Mouse (Mus musculus) forebrain, embryonic 14.5 days (tissue): Measurements from ENCODE around the gene Hip1r. TPM values are rescaled to one million over a fixed set of nuclear protein-coding genes. Genes with fewer than 3 reads are reported as not detected.

ENCODE experiments used
- ATAC-seq: fragments of 200-750 bp; cut with Nextera tagmentation; 2 replicates; pipeline ENCODE4 v1.8.0; 2017; ENCODE audit warnings: mild to moderate bottlenecking, moderate library complexity
- DNase-seq: peaks from one replicate; pipeline ENCODE4 v3.0.0-alpha.2; 2015; ENCODE audit warnings: low spot score
- H3K27ac ChIP-seq: fragments of 300-500 bp; sonication (generic); 2 replicates; pipeline ENCODE4 v1.5.1; 2014; ENCODE audit warnings: low read depth, mild to moderate bottlenecking, control low read depth, low read length, moderate library complexity
- H3K27me3 ChIP-seq: fragments of 300-500 bp; sonication (generic); replicated peaks from 2 replicates; pipeline ENCODE4 v1.6.1; 2014; ENCODE audit warnings: low read length, control low read depth, mixed read lengths; ENCODE audit not compliant: control insufficient read depth, insufficient read depth
- H3K36me3 ChIP-seq: fragments of 300-500 bp; sonication (generic); 2 replicates; pipeline ENCODE4 v1.6.1; 2014; ENCODE audit warnings: low read length, control low read depth; ENCODE audit not compliant: control insufficient read depth, insufficient read depth
- H3K4me1 ChIP-seq: fragments of 300-500 bp; sonication (generic); 2 replicates; pipeline ENCODE4 v1.6.1; 2014; ENCODE audit warnings: antibody characterized with exemption, low read length, control low read depth; ENCODE audit not compliant: control insufficient read depth, insufficient read depth
- H3K4me2 ChIP-seq: fragments of 300-500 bp; sonication (generic); 2 replicates; pipeline ENCODE4 v1.6.1; 2014; ENCODE audit warnings: mild to moderate bottlenecking, control low read depth, low read length
- H3K4me3 ChIP-seq: fragments of 300-500 bp; sonication (generic); 2 replicates; pipeline ENCODE4 v1.5.1; 2014; ENCODE audit warnings: low read depth, low read length, control low read depth
- H3K9ac ChIP-seq: fragments of 300-500 bp; sonication (generic); 2 replicates; pipeline ENCODE4 v1.6.1; 2014; ENCODE audit warnings: mild to moderate bottlenecking, low read length, control low read depth, moderate library complexity
- H3K9me3 ChIP-seq: fragments of 300-500 bp; sonication (generic); replicated peaks from 2 replicates; pipeline ENCODE4 v1.6.1; 2016; ENCODE audit warnings: low read length, control low read depth, mixed read lengths; ENCODE audit not compliant: control insufficient read depth
- WGBS: fragments of 180-500 bp; shearing (Covaris S2); extraction: QIAGEN DNeasy Blood & Tissue Kit; methylation state at CpG from one replicate; pipeline ENCODE4 v1.1.7; 2014; 5-methylcytosine and 5-hydroxymethylcytosine counted together
- polyA plus RNA-seq: library from polyadenylated mRNA; unstranded; fragments of >200 nt; fragmentation: Nextera tagmentation; extraction: Ambion mirVana; gene quantifications from 2 replicates; pipeline ENCODE4 v1.2.1, GENCODE M21; 2014

Gene Hip1r
- polyA plus RNA-seq, 1 experiment from 2014 or later, result 12.4 TPM

DNA sequence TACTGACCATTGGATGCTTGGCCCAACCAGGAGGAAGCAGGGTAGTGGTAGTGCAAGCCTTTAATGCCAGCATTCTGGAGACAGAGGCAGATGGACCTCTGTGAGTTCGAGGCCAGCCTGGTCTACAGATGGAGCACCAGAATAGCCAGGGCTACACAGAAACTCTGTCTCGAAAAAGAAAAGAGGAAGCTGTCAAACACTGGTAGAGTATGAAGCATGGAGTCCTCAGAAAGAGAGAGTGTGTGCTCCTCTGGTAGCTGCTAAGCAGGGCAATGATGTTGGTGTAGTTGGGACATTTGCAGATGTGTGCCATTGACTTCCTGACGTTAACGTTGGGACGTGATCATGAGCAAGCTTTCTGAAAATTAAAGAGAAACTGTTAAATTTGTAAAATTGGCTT, 34.9 kb upstream of the Hip1r start:
- no peak overlapping the region for H3K9ac ChIP-seq
- 90% methylated on average over 5 of the region's 5 CpGs for WGBS
- no peak for ATAC-seq
- H3K4me2 ChIP-seq, result no peak overlapping the region
- no peak for DNase-seq
- H3K27ac ChIP-seq, result no peak overlapping the region
- H3K4me3 ChIP-seq, result no peak overlapping the region
- H3K9me3 ChIP-seq, result no peaks in the 10 kb centered on the region
- no peaks in the 10 kb centered on the region for H3K36me3 ChIP-seq
- no peaks in the 10 kb centered on the region for H3K27me3 ChIP-seq
- H3K4me1 ChIP-seq, result no peaks in the 10 kb centered on the region

DNA sequence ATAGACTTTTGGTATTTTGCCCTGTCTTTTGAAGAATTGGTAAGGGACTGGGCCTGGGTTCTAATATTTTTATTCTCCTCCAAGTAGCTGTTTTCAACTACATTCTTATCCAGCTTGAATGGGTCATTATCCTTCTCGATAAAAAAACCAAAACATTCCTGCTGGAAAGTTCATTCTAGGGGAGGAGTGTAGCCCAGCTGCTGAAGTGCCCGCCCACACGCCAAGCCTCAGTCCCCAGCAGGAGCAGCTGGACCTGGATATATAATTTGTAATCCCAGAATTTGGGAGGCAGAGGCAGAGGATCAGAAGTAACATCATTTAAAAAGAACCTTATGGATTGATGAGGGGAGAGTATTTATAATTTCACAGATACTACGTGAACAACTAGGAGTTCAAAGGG, 26.9 kb upstream of the Hip1r start:
- Histone ChIP-seq H3K27me3 (no peaks in the 10 kb centered on the region), H3K36me3 (no peaks in the 10 kb centered on the region), H3K4me3 (no peak overlapping the region), H3K4me2 (no peak overlapping the region), H3K4me1 (no peaks in the 10 kb centered on the region), H3K27ac (no peak overlapping the region), H3K9me3 (no peaks in the 10 kb centered on the region), H3K9ac (no peak overlapping the region)
- ATAC-seq (no peak), DNase-seq (no peak)
- WGBS, result 65% methylated on average over 4 of the region's 4 CpGs

DNA sequence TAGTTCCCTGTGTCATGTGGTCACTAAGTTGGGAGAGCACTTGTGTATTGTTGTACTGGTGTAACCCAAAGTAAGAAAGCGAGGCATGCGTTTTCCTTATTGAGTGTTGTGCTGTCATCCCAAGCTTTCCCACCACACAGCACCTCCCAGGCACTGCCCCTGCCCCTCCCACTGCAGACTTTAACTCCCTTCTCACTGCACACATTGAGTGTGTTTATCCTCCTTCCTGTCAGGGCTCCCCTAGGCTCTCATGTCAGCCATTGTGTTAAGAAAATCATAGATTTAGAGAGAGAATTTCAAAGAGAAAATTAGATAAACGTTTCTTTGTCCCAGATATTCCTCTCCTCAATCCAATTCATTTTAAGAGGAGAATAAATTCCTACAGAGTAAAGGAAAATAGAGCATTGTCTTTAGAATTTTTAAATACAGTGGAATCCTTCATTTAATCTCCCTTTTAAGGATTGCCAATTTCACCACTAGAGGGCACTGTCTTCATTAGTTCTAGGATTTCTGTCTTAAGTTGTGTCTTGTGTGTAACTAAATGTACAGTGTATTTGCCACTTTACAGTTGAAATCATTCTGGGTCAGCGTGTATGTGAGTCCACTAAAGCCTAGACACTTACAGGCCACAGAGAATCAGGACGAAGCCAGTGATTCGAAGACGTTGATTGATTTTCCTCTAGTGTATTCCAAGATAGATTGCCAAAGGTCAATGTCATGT, 26.2 kb upstream of the Hip1r start:
- H3K27ac ChIP-seq, result no peak overlapping the region
- H3K4me1 ChIP-seq, result no peaks in the 10 kb centered on the region
- no peaks in the 10 kb centered on the region for H3K9me3 ChIP-seq
- ATAC-seq (no peak), DNase-seq (peak; percentile 88)
- H3K27me3 ChIP-seq, result no peaks in the 10 kb centered on the region
- no peak overlapping the region for H3K4me3 ChIP-seq
- 50% methylated on average over 7 of the region's 7 CpGs for WGBS
- no peaks in the 10 kb centered on the region for H3K36me3 ChIP-seq
- no peak overlapping the region for H3K4me2 ChIP-seq
- no peak overlapping the region for H3K9ac ChIP-seq

DNA sequence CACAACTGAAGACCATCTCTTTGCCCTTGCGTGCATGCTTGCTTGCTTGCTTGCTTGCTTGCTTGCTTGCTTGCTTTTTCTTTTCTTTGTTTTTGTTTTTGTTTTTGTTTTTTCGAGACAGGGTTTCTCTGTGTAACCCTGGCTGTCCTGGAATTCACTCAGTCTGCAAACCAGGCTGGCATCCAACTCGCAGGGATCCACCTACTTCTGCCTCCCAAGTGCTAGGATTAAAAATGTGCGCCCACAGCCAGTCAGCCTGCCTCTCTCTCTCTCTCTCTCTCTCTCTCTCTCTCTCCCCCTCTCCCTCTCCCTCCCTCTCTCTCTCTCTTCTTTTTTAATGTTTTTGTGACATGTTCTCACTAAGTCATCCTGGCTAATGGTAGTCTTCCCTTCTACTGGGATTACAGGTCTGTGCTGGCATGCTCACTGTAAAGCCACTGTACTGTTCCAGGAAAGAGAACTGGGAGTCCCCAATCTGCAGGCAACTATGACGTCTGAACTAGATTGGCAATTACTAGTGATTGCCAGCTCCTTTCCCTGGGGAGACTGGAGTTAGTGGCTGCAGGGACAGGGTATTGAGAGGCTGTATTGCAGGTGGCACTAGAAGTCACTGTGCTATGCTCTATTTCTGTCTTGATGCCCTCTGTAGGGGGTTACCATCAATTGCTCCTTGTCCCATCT, 20.9 kb upstream of the Hip1r start:
- ATAC-seq (no peak), DNase-seq (no peak)
- H3K27ac ChIP-seq, result no peak overlapping the region
- no peaks in the 10 kb centered on the region for H3K4me1 ChIP-seq
- no peak overlapping the region for H3K4me2 ChIP-seq
- H3K9ac ChIP-seq, result no peak overlapping the region
- H3K9me3 ChIP-seq, result no peaks in the 10 kb centered on the region
- no peak overlapping the region for H3K4me3 ChIP-seq
- 62% methylated on average over 5 of the region's 5 CpGs for WGBS
- H3K36me3 ChIP-seq, result no peaks in the 10 kb centered on the region
- no peaks in the 10 kb centered on the region for H3K27me3 ChIP-seq

DNA sequence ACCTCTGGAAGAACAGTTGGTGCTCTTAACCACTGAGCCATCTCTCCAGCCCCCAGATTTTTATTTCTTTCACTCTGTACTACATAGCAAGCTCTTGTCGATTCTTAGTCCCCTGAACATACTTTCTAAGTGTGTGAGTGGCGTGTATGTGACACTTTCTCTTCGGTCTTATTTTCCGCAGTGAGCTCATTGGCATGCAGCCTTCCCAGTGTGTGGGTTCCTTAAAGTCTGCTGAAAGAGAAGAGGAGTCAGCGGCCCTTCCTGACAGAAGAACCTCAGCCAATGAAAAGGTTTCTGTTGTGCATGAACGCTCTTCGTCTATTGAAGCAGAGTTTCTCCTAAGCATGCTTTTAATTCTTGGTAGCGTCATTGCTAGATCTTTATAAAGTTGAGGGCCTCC, 16.2 kb upstream of the Hip1r start:
- WGBS, result 80% methylated on average over 8 of the region's 8 CpGs
- Histone ChIP-seq H3K4me2 (no peak overlapping the region), H3K27me3 (no peaks in the 10 kb centered on the region), H3K9me3 (no peaks in the 10 kb centered on the region), H3K36me3 (no peaks in the 10 kb centered on the region), H3K4me1 (no peaks in the 10 kb centered on the region), H3K9ac (no peak overlapping the region), H3K4me3 (no peak overlapping the region), H3K27ac (no peak overlapping the region)
- ATAC-seq (no peak), DNase-seq (no peak)

DNA sequence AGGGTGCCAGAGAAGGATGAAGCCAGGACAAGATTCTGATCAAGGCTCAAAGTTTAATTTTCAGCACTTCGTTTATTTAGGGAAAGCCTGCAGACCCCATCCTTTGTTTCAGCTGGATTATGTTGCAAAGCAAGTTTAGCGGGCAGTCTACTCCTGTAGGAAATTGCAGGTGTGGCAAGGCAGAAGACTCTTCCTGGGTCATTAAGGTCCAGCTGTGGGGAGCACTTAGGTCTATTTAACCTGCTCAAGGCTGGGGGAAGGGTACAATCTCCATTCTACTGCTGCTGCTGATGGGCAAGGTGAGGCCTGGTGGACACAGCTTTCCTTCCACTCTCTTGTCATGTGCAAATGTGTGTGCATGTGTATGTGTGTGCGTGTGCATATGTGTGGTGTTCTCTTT, 14.4 kb upstream of the Hip1r start:
- Histone ChIP-seq H3K9ac (no peak overlapping the region), H3K27me3 (no peaks in the 10 kb centered on the region), H3K27ac (no peak overlapping the region), H3K4me1 (no peaks in the 10 kb centered on the region), H3K36me3 (no peaks in the 10 kb centered on the region), H3K9me3 (no peaks in the 10 kb centered on the region), H3K4me3 (no peak overlapping the region), H3K4me2 (no peak overlapping the region)
- ATAC-seq (no peak), DNase-seq (no peak)
- WGBS, result 74% methylated on average over 3 of the region's 3 CpGs

DNA sequence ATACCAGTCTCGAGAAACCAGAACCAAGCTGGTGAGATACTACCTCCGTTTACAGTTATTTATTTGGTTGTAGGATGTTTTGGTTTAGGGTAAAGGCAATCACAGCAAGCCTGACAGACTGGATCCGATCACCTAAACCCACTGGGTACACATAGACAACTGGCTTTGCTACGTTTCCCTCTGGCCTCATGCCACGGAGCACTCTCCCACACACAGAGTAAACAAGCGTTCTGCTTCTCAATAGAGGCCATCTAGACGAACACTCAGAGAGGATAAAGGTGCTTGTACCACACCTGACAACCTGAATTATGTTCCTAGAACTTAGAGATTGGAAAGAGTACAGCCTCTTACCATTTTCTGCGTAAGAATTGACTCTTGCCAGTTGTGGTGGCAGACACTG, 13.3 kb upstream of the Hip1r start:
- no peak for ATAC-seq
- no peaks in the 10 kb centered on the region for H3K27me3 ChIP-seq
- no peak overlapping the region for H3K4me2 ChIP-seq
- DNase-seq, result no peak
- H3K4me1 ChIP-seq, result no peaks in the 10 kb centered on the region
- H3K9me3 ChIP-seq, result no peaks in the 10 kb centered on the region
- H3K4me3 ChIP-seq, result no peak overlapping the region
- no peak overlapping the region for H3K27ac ChIP-seq
- no peak overlapping the region for H3K9ac ChIP-seq
- no peaks in the 10 kb centered on the region for H3K36me3 ChIP-seq
- WGBS, result 79% methylated on average over 8 of the region's 8 CpGs

DNA sequence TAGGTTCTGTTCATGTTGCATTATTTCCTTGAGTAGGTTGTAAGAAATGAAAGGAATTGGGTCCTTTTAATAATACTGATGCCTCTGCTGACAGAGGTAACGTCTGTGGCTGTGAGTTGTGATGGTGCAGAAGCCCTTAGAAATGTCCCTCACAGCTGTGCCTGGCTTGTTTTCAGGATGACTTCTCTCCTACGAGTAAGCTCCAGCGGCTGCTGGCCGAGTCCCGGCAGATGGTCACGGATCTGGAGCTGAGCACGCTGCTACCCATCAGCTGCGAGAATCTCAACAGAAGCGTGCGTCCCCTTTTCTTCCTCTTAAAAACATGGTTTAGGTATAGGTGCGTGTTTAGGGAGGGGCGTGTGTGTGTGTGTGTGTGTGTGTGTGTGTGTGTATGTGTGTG, 12.4 kb upstream of the Hip1r start:
- no peak for DNase-seq
- H3K4me1 ChIP-seq, result no peaks in the 10 kb centered on the region
- H3K9me3 ChIP-seq, result no peaks in the 10 kb centered on the region
- ATAC-seq, result no peak
- H3K9ac ChIP-seq, result no peak overlapping the region
- no peak overlapping the region for H3K4me3 ChIP-seq
- H3K27me3 ChIP-seq, result no peaks in the 10 kb centered on the region
- no peaks in the 10 kb centered on the region for H3K36me3 ChIP-seq
- H3K27ac ChIP-seq, result no peak overlapping the region
- 87% methylated on average over 12 of the region's 12 CpGs for WGBS
- H3K4me2 ChIP-seq, result no peak overlapping the region

DNA sequence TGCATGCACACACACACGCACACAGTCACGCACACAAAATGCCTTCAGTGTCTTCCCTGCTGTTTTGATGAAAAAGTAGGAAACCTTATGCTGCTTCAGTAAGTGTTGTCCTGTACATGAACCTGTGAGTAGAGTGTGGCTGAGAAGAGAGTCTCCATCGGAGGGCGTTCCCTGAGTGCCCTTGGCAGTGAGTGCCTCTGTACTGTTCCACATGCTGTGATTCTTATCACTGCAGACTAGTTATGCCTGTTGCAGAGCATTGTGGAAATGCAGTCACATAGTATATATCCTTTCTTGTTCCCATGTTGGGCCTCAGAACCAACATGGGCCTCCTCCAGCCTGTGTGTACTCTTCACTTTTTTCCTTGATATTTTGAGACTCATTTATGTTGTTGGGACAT, 9.2 kb upstream of the Hip1r start:
- no peak for ATAC-seq
- Histone ChIP-seq H3K27ac (no peak overlapping the region), H3K27me3 (no peaks in the 10 kb centered on the region), H3K36me3 (no peaks in the 10 kb centered on the region), H3K4me3 (no peak overlapping the region), H3K4me2 (no peak overlapping the region), H3K4me1 (no peaks in the 10 kb centered on the region), H3K9ac (no peak overlapping the region), H3K9me3 (no peaks in the 10 kb centered on the region)
- DNase-seq, result no peak
- WGBS, result 92% methylated on average over 4 of the region's 4 CpGs
